Mouse (Mus musculus) layer of hippocampus, adult 9-11 months (tissue): Measurements from ENCODE around the gene Robo4.

Experiments
- DNase-seq: peaks from one replicate; pipeline ENCODE4 v3.0.0; 2022

The Robo4 gene

GRCm38 (mm10) chr9:37401802-37402201, at the start of gene Robo4:
Gene Robo4 (plus strand): TSS chr9:37401897.
- DNase-seq, result no peak

GRCm38 (mm10) chr9:37354485-37354884, 47.2 kb upstream of the Robo4 start:
- DNase-seq, result no peak

- DNase-seq, result peak; percentile 63
Measured at GRCm38 (mm10) chr9:37358713-37359330, 42.9 kb upstream of the Robo4 start.

- DNase-seq, result peak; percentile 89
Measured at GRCm38 (mm10) chr9:37359331-37360220, 42.1 kb upstream of the Robo4 start.

GRCm38 (mm10) chr9:37362084-37362483, 39.6 kb upstream of the Robo4 start:
- no peak for DNase-seq

GRCm38 (mm10) chr9:37362881-37363280, 38.8 kb upstream of the Robo4 start:
- no peak for DNase-seq

- DNase-seq, result no peak
Measured at GRCm38 (mm10) chr9:37363551-37363950, 38.1 kb upstream of the Robo4 start.

GRCm38 (mm10) chr9:37364392-37364791, 37.3 kb upstream of the Robo4 start:
- no peak for DNase-seq

GRCm38 (mm10) chr9:37365706-37366105, 36.0 kb upstream of the Robo4 start:
- no peak for DNase-seq

- peak; percentile 81 for DNase-seq
Measured at GRCm38 (mm10) chr9:37367301-37368080, 34.2 kb upstream of the Robo4 start, which contains the start of gene Hepacam. Gene Hepacam (plus strand): TSS chr9:37367351.

GRCm38 (mm10) chr9:37368081-37368830, 33.4 kb upstream of the Robo4 start:
- no peak for DNase-seq

GRCm38 (mm10) chr9:37368860-37369259, 32.8 kb upstream of the Robo4 start:
- DNase-seq, result no peak

GRCm38 (mm10) chr9:37371232-37371801, 30.4 kb upstream of the Robo4 start:
- no peak for DNase-seq

GRCm38 (mm10) chr9:37375718-37376117, 26.0 kb upstream of the Robo4 start:
- no peak for DNase-seq

- DNase-seq, result no peak
Measured at GRCm38 (mm10) chr9:37383161-37383560, 18.5 kb upstream of the Robo4 start.

GRCm38 (mm10) chr9:37384284-37385182, 17.2 kb upstream of the Robo4 start:
- DNase-seq, result no peak

GRCm38 (mm10) chr9:37390891-37391290, 10.8 kb upstream of the Robo4 start:
- no peak for DNase-seq

GRCm38 (mm10) chr9:37392071-37392470, 9.6 kb upstream of the Robo4 start:
- no peak for DNase-seq

GRCm38 (mm10) chr9:37393482-37394131, 8.1 kb upstream of the Robo4 start:
- no peak for DNase-seq

GRCm38 (mm10) chr9:37400585-37400984, 1.1 kb upstream of the Robo4 start:
- no peak for DNase-seq

GRCm38 (mm10) chr9:37402501-37402900, 804 bp downstream of the Robo4 start:
- no peak for DNase-seq
